Mouse (Mus musculus) embryonic facial prominence, embryonic 12.5 days (tissue): ENCODE data around the gene Tube1. TPM values are rescaled to one million over a fixed set of nuclear protein-coding genes. Genes with fewer than 3 reads are reported as not detected.
A peak's percentile ranks its signal among the peaks of the same experiment; 100 is the strongest.

Experiments used
- ATAC-seq: fragments of 200-750 bp; cut with Nextera tagmentation; 2 replicates; pipeline ENCODE4 v1.8.0; 2017; ENCODE audit not compliant: insufficient number of reproducible peaks, insufficient read depth, low FRiP score, low TSS enrichment
- H3K27ac ChIP-seq: fragments of 300-500 bp; sonication (generic); 2 replicates; pipeline ENCODE4 v1.5.1; 2016; ENCODE audit warnings: mild to moderate bottlenecking
- H3K27me3 ChIP-seq: fragments of 300-500 bp; sonication (generic); 2 replicates; pipeline ENCODE4 v1.6.1; 2016; ENCODE audit warnings: mild to moderate bottlenecking, moderate library complexity
- H3K36me3 ChIP-seq: fragments of 300-500 bp; sonication (generic); 2 replicates; pipeline ENCODE4 v1.6.1; 2016; ENCODE audit warnings: mild to moderate bottlenecking
- H3K4me1 ChIP-seq: fragments of 300-500 bp; sonication (generic); 2 replicates; pipeline ENCODE4 v1.6.1; 2016
- H3K4me2 ChIP-seq: fragments of 300-500 bp; sonication (generic); replicated peaks from 2 replicates; pipeline ENCODE4 v1.6.1; 2016; ENCODE audit warnings: mild to moderate bottlenecking, moderate library complexity
- H3K4me3 ChIP-seq: fragments of 300-500 bp; sonication (generic); 2 replicates; pipeline ENCODE4 v1.5.1; 2016; ENCODE audit warnings: mild to moderate bottlenecking
- H3K9ac ChIP-seq: fragments of 300-500 bp; sonication (generic); 2 replicates; pipeline ENCODE4 v1.6.1; 2016; ENCODE audit warnings: mild to moderate bottlenecking, moderate library complexity
- H3K9me3 ChIP-seq: fragments of 300-500 bp; sonication (generic); 2 replicates; pipeline ENCODE4 v1.6.1; 2016; ENCODE audit warnings: mild to moderate bottlenecking, moderate library complexity
- WGBS: fragments of 180-500 bp; shearing (Covaris S2); methylation state at CpG from one replicate; pipeline ENCODE4 v1.1.7; 2016; 5-methylcytosine and 5-hydroxymethylcytosine counted together
- polyA plus RNA-seq: library from polyadenylated mRNA; unstranded; fragments of >200 nt; fragmentation: Nextera tagmentation; extraction: Ambion mirVana; gene quantifications from 2 replicates; pipeline ENCODE4 v1.2.1, GENCODE M21; 2016

The Tube1 gene
- polyA plus RNA-seq = 20.1 and 23.4 TPM in 2 replicates

DNA sequence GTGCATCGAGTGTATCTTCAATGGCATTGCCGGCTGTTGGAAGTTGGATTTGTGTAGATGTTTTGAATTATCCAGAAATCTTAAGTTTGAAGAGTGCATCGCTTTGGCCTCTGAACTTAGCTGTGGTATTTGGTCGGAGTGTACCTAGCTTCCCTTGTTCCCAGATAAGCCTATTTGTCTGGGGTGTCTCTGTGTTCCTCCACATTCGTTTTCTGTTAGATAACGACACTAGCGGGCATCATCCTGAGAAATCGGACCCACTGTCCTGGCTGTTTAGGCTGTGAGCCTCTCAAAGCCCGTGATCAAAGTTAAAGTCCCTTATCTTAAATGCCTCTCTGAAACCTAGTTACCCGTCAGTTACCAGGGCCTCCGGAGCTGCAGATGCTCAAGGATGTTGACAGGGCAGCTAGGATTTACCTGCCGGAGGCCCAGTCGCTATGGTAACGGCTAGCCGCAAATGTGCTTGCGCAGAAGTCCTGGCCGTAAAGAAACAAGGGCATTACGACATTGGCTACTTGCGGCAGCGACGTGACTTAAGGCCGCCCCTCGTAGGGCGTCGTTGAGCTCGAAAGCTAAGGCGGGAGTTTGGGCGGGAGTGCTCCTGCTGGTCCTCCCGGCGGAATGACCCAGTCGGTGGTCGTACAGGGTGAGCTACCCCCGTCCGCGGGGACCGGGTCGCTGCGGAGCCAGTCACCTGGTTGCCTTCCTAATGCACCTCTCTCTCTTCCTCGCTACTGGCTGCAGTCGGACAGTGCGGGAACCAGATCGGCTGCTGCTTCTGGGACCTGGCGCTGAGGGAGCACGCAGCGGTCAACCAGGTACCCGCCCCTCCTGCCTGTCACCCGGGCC, at the start of gene Tube1, which contains the start of gene Fam229b:
TSS of gene Tube1 (plus strand) at position 515 of the 849 bp plus-strand sequence.
TSS of gene Fam229b (minus strand) at position 453 of the 849 bp plus-strand sequence.
- 5% methylated on average over 47 of the region's 47 CpGs for WGBS
- Histone ChIP-seq H3K27me3 (no peaks in the 10 kb centered on the region), H3K4me3 (peak within 1 kb of the TSS; percentile 60), H3K9me3 (no peaks in the 10 kb centered on the region), H3K36me3 (peaks cover 15% of the 10 kb centered on the region), H3K4me2 (peak within 1 kb of the TSS; percentile 72), H3K4me1 (peaks cover 15% of the 10 kb centered on the region), H3K9ac (peak within 1 kb of the TSS; percentile 66), H3K27ac (no peak within 1 kb of the TSS; the same call in 1 of the 2 replicates)
- peak; percentile 91 for ATAC-seq

DNA sequence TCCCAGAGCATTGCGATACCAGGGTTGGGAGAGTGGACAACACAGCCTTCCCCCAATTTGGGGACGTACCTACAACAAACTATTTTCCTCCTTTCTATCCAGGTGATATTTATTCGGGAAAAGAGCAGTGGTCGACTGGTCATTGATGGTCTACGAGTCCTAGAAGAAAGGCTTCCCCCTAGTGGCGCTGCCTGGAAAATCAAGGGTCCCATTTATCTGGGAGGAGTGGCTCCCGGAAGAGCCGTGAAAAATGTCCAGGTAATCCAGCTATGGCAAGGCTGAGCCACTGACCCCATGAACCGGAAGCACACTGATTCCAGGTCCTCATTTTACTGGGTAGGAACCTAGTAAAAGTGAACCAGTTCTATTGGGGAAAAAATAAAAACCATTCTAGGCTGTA, 36.8 kb upstream of the Tube1 start:
- Histone ChIP-seq H3K4me3 (no peak overlapping the region), H3K4me2 (no peak overlapping the region), H3K36me3 (peaks cover 33% of the 10 kb centered on the region; the same call in 1 of the 2 replicates), H3K27me3 (no peaks in the 10 kb centered on the region), H3K4me1 (no peaks in the 10 kb centered on the region), H3K9me3 (no peaks in the 10 kb centered on the region), H3K9ac (no peak overlapping the region), H3K27ac (no peak overlapping the region)
- ATAC-seq = no peak
- 87% methylated on average over 9 of the region's 9 CpGs for WGBS

GRCm38 (mm10) chr10:39098746-39099145, 35.0 kb upstream of the Tube1 start:
- no peaks in the 10 kb centered on the region for H3K4me1 ChIP-seq
- no peak overlapping the region for H3K4me3 ChIP-seq
- H3K9ac ChIP-seq = no peak overlapping the region
- H3K27ac ChIP-seq = no peak overlapping the region
- WGBS = 94% methylated on average over 10 of the region's 10 CpGs
- no peak for ATAC-seq
- H3K4me2 ChIP-seq = no peak overlapping the region
- H3K36me3 ChIP-seq = peaks cover 40% of the 10 kb centered on the region; the same call in 1 of the 2 replicates
- no peaks in the 10 kb centered on the region for H3K27me3 ChIP-seq
- H3K9me3 ChIP-seq = no peaks in the 10 kb centered on the region

DNA sequence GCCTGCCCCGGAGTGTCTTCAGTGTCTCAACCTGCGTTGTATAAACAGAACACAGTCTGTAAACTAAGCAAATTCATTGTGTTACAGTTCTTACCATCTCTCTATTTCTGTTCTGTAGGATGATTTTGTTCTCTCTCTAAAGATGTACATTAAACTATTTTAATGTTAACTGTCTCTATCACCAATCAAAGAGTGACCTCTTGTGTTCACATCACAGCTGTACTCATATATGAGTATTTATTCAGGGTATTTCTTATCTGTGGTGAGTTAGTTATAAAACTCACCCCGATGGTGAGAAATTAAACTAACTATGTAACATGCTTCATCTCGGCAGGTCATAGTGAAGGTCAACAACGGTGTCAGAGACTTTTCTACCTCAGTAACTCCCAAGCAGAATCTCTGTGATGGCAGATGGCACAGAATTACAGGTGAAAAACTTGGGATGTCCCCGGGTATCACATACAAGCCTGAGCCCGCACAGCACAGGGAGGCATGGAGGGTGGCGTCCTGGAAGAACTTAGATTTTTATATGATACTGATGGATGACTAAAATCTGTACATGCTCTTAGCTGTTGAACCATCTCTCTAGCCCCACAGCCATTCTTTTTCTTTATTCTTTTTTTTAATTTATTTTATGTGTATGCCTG, 28.9 kb upstream of the Tube1 start:
- Histone ChIP-seq H3K27me3 (no peaks in the 10 kb centered on the region), H3K9ac (no peak overlapping the region), H3K4me1 (no peaks in the 10 kb centered on the region), H3K4me3 (no peak overlapping the region), H3K4me2 (no peak overlapping the region), H3K9me3 (no peaks in the 10 kb centered on the region), H3K36me3 (peaks cover 18% of the 10 kb centered on the region), H3K27ac (no peak overlapping the region)
- 88% methylated on average over 8 of the region's 8 CpGs for WGBS
- ATAC-seq = no peak

GRCm38 (mm10) chr10:39106413-39106812, 27.4 kb upstream of the Tube1 start:
- H3K36me3 ChIP-seq = peaks cover 27% of the 10 kb centered on the region
- H3K27ac ChIP-seq = no peak overlapping the region
- no peak for ATAC-seq
- 59% methylated on average over 3 of the region's 3 CpGs for WGBS
- no peak overlapping the region for H3K4me2 ChIP-seq
- no peaks in the 10 kb centered on the region for H3K9me3 ChIP-seq
- no peaks in the 10 kb centered on the region for H3K27me3 ChIP-seq
- H3K4me1 ChIP-seq = no peaks in the 10 kb centered on the region
- no peak overlapping the region for H3K4me3 ChIP-seq
- no peak overlapping the region for H3K9ac ChIP-seq

GRCm38 (mm10) chr10:39106935-39107334, 26.8 kb upstream of the Tube1 start:
- H3K27ac ChIP-seq = no peak overlapping the region
- H3K9ac ChIP-seq = no peak overlapping the region
- H3K4me3 ChIP-seq = no peak overlapping the region
- H3K27me3 ChIP-seq = no peaks in the 10 kb centered on the region
- no peak overlapping the region for H3K4me2 ChIP-seq
- peaks cover 27% of the 10 kb centered on the region for H3K36me3 ChIP-seq
- H3K4me1 ChIP-seq = no peaks in the 10 kb centered on the region
- H3K9me3 ChIP-seq = no peaks in the 10 kb centered on the region
- ATAC-seq = no peak
- 48% methylated on average over 4 of the region's 4 CpGs for WGBS

GRCm38 (mm10) chr10:39108837-39109488, 24.8 kb upstream of the Tube1 start:
- H3K36me3 ChIP-seq = peaks cover 19% of the 10 kb centered on the region
- WGBS = 77% methylated on average over 10 of the region's 10 CpGs
- no peak overlapping the region for H3K27ac ChIP-seq
- H3K9me3 ChIP-seq = no peaks in the 10 kb centered on the region
- H3K9ac ChIP-seq = no peak overlapping the region
- H3K4me1 ChIP-seq = no peaks in the 10 kb centered on the region
- no peak overlapping the region for H3K4me3 ChIP-seq
- ATAC-seq = no peak
- H3K4me2 ChIP-seq = no peak overlapping the region
- H3K27me3 ChIP-seq = no peaks in the 10 kb centered on the region

DNA sequence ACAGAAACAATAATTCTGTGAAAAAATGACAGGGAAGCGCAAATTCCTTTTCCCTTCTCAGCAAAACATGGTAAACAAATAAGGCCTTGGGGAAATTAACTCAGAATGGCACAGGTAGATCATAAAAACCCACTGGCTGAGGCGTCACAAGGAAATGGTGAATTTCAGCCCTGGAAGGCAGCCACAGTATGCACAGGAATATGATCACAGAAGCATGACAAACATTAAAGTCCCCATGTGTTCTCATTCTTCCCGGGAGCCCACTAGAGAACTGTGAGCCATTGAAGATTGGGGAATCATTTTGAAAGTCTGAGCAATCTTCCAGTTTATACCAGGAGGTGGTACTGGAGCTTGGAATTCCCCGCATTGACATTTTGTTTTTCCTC, 24.3 kb upstream of the Tube1 start:
- H3K36me3 ChIP-seq = peaks cover 19% of the 10 kb centered on the region
- WGBS = 65% methylated on average over 4 of the region's 4 CpGs
- no peak overlapping the region for H3K4me3 ChIP-seq
- no peak for ATAC-seq
- no peak overlapping the region for H3K9ac ChIP-seq
- no peak overlapping the region for H3K4me2 ChIP-seq
- no peaks in the 10 kb centered on the region for H3K27me3 ChIP-seq
- no peaks in the 10 kb centered on the region for H3K9me3 ChIP-seq
- H3K4me1 ChIP-seq = no peaks in the 10 kb centered on the region
- H3K27ac ChIP-seq = no peak overlapping the region

DNA sequence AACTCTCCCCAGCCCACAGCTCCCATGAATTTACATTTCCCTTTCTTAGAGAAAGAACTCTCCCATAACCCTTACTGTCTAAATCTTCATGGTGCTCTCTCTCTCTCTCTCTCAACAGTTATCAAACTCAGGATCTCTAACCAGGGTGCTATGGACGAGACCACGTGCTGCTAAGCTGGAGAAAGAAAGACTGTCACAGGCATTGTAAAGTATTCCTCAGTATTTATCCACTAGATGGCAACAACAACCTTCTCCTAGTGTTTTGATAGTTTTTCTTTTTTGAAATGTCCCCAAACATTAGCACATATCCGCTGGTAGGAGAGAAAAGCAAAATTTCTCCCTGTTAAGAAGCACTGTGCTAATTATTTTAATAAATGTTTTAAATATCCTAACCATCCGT, 12.4 kb upstream of the Tube1 start:
- no peaks in the 10 kb centered on the region for H3K4me1 ChIP-seq
- ATAC-seq = no peak
- H3K9me3 ChIP-seq = no peaks in the 10 kb centered on the region
- WGBS = 35% methylated on average over 4 of the region's 4 CpGs
- no peak overlapping the region for H3K27ac ChIP-seq
- H3K27me3 ChIP-seq = no peaks in the 10 kb centered on the region
- H3K9ac ChIP-seq = no peak overlapping the region
- no peak overlapping the region for H3K4me2 ChIP-seq
- no peak overlapping the region for H3K4me3 ChIP-seq
- H3K36me3 ChIP-seq = no peaks in the 10 kb centered on the region

DNA sequence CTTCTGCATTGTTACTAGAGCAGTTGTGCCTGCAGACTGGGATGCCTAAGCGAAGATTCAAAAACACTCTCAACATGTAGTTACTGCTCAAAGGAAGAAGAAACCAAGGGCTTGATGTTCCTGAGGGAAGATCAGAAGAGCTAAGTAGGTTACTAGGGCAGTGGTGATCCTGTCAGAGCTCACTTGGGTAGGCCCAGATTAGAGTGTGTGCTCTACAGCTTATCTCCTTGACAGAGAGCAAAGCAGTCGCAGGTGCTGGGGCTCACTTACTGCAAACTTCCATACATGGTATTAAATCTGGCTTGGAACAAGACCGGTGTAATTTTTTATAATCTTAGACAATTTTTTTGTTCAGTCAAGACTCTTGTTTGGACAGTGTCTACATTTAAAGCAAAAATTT, 4.0 kb downstream of the Tube1 start:
- Histone ChIP-seq H3K36me3 (peaks cover 37% of the 10 kb centered on the region), H3K4me2 (no peak overlapping the region), H3K4me3 (no peak overlapping the region), H3K27me3 (no peaks in the 10 kb centered on the region), H3K9ac (no peak overlapping the region), H3K4me1 (peaks cover 15% of the 10 kb centered on the region), H3K27ac (no peak overlapping the region), H3K9me3 (no peaks in the 10 kb centered on the region)
- no peak for ATAC-seq
- WGBS = 91% methylated on average over 3 of the region's 3 CpGs

DNA sequence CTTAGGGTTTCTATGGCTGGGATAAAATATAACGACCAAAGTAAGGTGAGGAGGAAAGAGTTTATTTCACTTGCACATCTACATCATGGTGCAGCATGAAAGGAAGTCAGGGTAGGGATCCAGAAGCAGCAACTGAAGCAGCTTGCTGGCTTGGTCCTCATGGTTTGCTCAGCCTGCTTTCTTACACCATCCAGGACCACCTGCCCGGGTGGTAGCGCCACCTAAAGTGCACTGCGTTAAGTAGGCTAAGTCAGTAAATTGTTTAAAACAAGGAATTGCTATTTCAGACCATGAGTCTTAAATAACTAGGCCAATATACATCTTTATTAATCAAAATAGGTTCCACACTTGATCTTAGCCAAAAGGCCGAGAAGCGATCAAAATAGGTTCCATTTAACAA, 5.0 kb downstream of the Tube1 start:
- no peaks in the 10 kb centered on the region for H3K9me3 ChIP-seq
- no peak overlapping the region for H3K9ac ChIP-seq
- ATAC-seq = no peak
- H3K4me1 ChIP-seq = peaks cover 15% of the 10 kb centered on the region
- no peak overlapping the region for H3K27ac ChIP-seq
- no peak overlapping the region for H3K4me2 ChIP-seq
- no peaks in the 10 kb centered on the region for H3K27me3 ChIP-seq
- WGBS = 84% methylated on average over 6 of the region's 6 CpGs
- H3K4me3 ChIP-seq = no peak overlapping the region
- H3K36me3 ChIP-seq = peaks cover 46% of the 10 kb centered on the region
